Mouse (Mus musculus) gonadal fat pad, adult 2 months (tissue): Measurements from ENCODE around the gene Aldh4a1. TPM values are rescaled to one million over a fixed set of nuclear protein-coding genes. Genes with fewer than 3 reads are reported as not detected.

Experiments used
- DNase-seq: peaks from one replicate; pipeline ENCODE4 v3.0.0-alpha.2; 2012; ENCODE audit warnings: low read depth
- polyA plus RNA-seq: library from polyadenylated mRNA; depleted of rRNA; stranded (reverse); fragments of >200 nt; gene quantifications from 2 replicates; pipeline ENCODE4 v1.2.3, GENCODE M21; 2012; rRNA removed

Aldh4a1 gene
- polyA plus RNA-seq, 1 experiment = 68.8 TPM

- no peak for DNase-seq
These were observed 47.2 kb downstream of the Aldh4a1 start for GRCm38 (mm10) chr4:139669847-139670246.

DNA sequence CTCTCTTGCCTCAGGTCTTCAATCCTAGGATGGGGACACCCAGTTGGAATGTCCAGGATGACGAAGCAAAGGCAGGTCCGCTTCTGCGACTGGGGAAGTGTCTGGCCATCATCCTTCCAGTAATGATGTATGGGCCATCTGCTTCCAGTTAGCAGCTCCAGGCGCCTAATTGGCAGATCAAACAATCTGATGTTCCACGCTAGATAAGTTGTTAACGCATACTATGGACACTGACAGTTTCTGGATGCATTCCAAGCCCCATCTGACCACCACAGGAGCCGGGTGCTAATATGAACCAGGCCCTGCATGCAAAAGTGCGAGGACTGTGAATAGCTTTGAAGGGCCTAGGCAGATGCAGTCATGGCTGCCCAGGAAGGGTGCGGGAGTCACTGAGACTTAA, 53.0 kb downstream of the Aldh4a1 start:
- no peak for DNase-seq

- no peak for DNase-seq
These were observed 61.3 kb downstream of the Aldh4a1 start for GRCm38 (mm10) chr4:139683728-139684638.

GRCm38 (mm10) chr4:139684639-139685017, 62.0 kb downstream of the Aldh4a1 start:
- no peak for DNase-seq

- DNase-seq = no peak
These were observed 65.4 kb downstream of the Aldh4a1 start for GRCm38 (mm10) chr4:139688058-139688457.

GRCm38 (mm10) chr4:139689627-139690269, 67.1 kb downstream of the Aldh4a1 start:
- DNase-seq = no peak

GRCm38 (mm10) chr4:139693315-139693714, 70.6 kb downstream of the Aldh4a1 start:
- no peak for DNase-seq

DNA sequence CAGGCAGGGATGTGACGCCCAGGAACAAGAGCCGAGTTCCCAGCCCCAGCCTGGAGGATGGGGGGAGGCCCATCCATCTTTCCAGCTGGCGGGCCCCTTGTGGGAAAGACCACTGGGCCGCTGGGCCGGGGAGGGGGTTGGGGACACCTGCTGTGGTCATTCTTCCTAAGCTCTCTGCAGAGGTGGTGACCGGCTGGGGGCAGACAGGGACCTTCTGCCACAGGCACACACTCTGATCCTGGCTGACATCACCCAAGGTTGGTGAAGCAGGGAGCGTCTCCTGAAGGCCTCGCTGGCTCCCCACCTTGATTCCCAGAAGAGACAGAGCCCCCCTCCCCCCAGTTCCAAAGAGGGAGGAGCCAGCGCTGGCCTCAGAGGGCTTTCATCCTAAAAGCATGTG, 75.1 kb downstream of the Aldh4a1 start:
- DNase-seq = no peak

DNA sequence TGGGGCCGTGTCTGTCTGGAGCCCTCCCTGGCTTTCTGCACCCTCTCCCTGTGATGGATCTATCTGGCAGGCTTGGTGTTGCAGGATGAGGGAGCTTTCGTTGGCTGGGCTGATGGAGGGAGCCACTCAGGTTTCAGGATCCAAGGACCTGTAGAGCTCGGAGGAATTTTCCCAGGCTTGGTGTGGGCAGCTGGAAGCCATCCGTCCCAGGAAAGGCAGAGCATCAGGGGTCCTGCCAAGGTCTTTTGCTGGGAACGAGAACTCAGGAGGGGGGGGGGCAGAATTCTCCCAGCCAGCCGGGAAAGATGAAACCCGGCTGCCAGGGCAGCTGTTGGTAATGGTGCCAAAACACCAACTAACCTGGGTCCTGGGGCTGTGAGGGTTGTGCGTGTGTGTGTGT, 75.9 kb downstream of the Aldh4a1 start:
- no peak for DNase-seq

Other genes starting within 250 kb of the Aldh4a1 start
- 7.0 and 7.3 TPM in 2 replicates for gene Iffo2, start 92.3 kb upstream of the Aldh4a1 start, polyA plus RNA-seq
- gene Gm21969, start 19.7 kb upstream of the Aldh4a1 start, polyA plus RNA-seq = not detected in 2 replicates
- not detected in 2 replicates for gene Tas1r2, start 30.7 kb downstream of the Aldh4a1 start, polyA plus RNA-seq
- not detected in 2 replicates for gene Pax7, start 210.7 kb downstream of the Aldh4a1 start, polyA plus RNA-seq